Mouse (Mus musculus): ENCODE measurements around the gene Btf3l4. TPM values are rescaled to one million over a fixed set of nuclear protein-coding genes. Genes with fewer than 3 reads are reported as not detected.

Btf3l4 gene
- polyA plus RNA-seq, 1 experiment from 2014 or later = 199 TPM

GRCm38 (mm10) chr4:108768527-108768926, 64.9 kb downstream of the Btf3l4 start:
- ATAC-seq (ENCODE audit: insufficient number of reproducible peaks, insufficient read depth, low FRiP score, low TSS enrichment, low read depth) = no peak
- no peaks in the 10 kb centered on the region for H3K36me3 ChIP-seq
- no peak overlapping the region for H3K4me3 ChIP-seq
- H3K4me1 ChIP-seq = peaks cover 4% of the 10 kb centered on the region; the same call in 1 of the 2 replicates
- no peak overlapping the region for H3K4me2 ChIP-seq
- H3K9ac ChIP-seq = no peak overlapping the region
- no peak overlapping the region for H3K27ac ChIP-seq
- no peaks in the 10 kb centered on the region for H3K9me3 ChIP-seq
- no peaks in the 10 kb centered on the region for H3K27me3 ChIP-seq

Other genes starting within 250 kb of the Btf3l4 start
- 34.5 and 37.2 TPM in 2 replicates for gene Cc2d1b, start 213.7 kb downstream of the Btf3l4 start, polyA plus RNA-seq (2015; fragmentation: Nextera tagmentation; extraction: Ambion mirVana)
- gene 3110021N24Rik, start 114.0 kb downstream of the Btf3l4 start, polyA plus RNA-seq (2015; fragmentation: Nextera tagmentation; extraction: Ambion mirVana) = 2.6 and 4.1 TPM in 2 replicates
- gene Zfyve9, start 52.8 kb downstream of the Btf3l4 start, polyA plus RNA-seq (2015; fragmentation: Nextera tagmentation; extraction: Ambion mirVana) = 6.6 and 7.2 TPM in 2 replicates
- 109 and 111 TPM in 2 replicates for gene Txndc12, start 987 bp upstream of the Btf3l4 start, polyA plus RNA-seq (2015; fragmentation: Nextera tagmentation; extraction: Ambion mirVana)
- 49.7 and 53.3 TPM in 2 replicates for gene Kti12, start 14.2 kb upstream of the Btf3l4 start, polyA plus RNA-seq (2015; fragmentation: Nextera tagmentation; extraction: Ambion mirVana)
- gene A730015C16Rik, start 15.0 kb upstream of the Btf3l4 start, polyA plus RNA-seq (2015; fragmentation: Nextera tagmentation; extraction: Ambion mirVana) = 1.2 and 1.5 TPM in 2 replicates
- 19.9 and 22.3 TPM in 2 replicates for gene Rab3b, start 45.4 kb upstream of the Btf3l4 start, polyA plus RNA-seq (2015; fragmentation: Nextera tagmentation; extraction: Ambion mirVana)
- gene Nrd1, start 167.0 kb upstream of the Btf3l4 start, polyA plus RNA-seq (2015; fragmentation: Nextera tagmentation; extraction: Ambion mirVana) = 77.2 and 80.0 TPM in 2 replicates